Mouse (Mus musculus) left cerebral cortex, postnatal 10 days (tissue): Measurements from ENCODE around the gene Grb7. TPM values are rescaled to one million over a fixed set of nuclear protein-coding genes. Genes with fewer than 3 reads are reported as not detected.
A peak's percentile ranks its signal among the peaks of the same experiment; 100 is the strongest.

ENCODE experiments used
- DNase-seq, 2 experiments: peaks; one replicate each; pipeline ENCODE4 v3.0.0; 2021 to 2022; ENCODE audit warnings: low spot score in 2 of 2, mixed read lengths in 1 of 2; ENCODE audit errors: extremely low spot score in 1 of 2
- intact Hi-C: fragments of 180-260 bp; cut with DNase I; formaldehyde crosslinking; loops from one replicate; pipeline ENCODE4 v1.15.1; 2025
- total RNA-seq, 2 experiments: library from RNA; stranded (reverse); gene quantifications; 2 replicates each; pipeline ENCODE4 v1.2.3; 2021

Gene Grb7
- total RNA-seq, 2 experiments from 2014 or later, result 2.1 to 2.6 TPM

DNA sequence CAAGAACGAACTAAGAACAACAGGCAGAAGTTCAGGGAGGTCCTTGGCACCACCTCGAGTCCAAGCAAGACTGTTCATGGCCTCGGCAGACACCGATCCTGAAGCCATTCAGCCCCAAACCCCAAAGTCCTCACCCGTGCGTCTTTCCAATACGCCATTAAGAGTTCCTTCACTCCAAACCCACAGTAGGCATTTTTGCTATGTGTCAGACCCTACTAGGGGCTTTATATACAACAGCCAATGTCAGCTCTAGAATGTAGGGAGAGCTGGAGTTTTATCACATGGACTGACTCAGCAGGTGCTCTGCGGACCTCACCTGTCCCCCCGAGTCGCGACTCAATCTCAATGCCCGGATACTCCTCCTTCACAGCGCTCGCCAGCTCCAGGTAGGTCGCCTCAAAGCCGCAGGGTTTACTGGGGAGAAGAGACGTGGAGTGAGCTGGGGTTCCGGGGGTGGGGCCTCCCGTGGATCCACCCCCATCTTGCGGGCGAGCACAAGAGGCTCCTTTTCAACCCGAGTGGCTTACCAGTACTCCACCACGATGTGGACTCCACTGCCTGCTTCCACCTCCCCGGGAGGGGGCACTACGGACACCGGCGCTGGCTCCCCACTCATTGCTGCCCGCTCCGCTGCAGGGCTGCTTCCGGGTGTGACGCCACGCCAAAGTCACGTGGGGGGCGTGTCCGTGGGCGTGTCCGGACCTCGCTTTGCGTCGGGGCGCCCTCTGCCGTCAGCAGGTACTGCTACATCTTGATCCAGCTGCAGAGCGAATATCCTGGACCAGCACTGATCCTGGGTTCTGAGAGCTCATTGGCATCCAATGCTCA is 7.6 kb upstream of the Grb7 start, which contains the start of gene Mien1:
Gene Mien1, minus strand, starts transcription at position 661 of the 828 bp plus-strand sequence.
- DNase-seq, result peak; percentile 93 to 96
- intact Hi-C loops, result loop anchor here (5.0 kb wide), 1 partner anchor 91 kb away; the partner anchor contains the start of gene Ppp1r1b

- intact Hi-C loops, result no loop called here
Observed at GRCm38 (mm10) chr11:98443688-98444087, 2.5 kb upstream of the Grb7 start.

DNA sequence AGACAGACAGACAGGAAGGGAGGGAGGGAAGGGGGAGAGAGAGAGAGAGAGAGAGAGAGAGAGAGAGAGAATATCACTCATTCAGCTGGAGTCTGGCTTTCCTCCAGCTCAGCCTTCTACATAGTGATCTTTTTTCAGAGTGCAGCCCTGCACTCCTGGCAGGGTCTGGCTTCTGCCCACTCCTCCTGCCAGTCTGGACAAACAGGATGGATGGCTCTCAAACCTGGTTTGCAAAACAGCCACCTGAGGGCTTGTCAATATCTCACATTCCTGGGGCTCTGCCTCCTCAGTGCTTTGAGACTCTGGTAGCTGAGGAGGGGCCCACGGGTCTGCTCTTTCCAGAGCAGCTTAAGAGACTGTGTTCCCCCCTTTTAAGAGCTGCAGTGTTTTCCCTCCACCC is 956 bp upstream of the Grb7 start:
- no peak for DNase-seq
- intact Hi-C loops, result no loop called here

More at GRCm38 (mm10) chr11:98443688-98444087, 2.5 kb upstream of the Grb7 start:
- no peak for DNase-seq

GRCm38 (mm10) chr11:98445679-98446078 is 515 bp upstream of the Grb7 start:
- DNase-seq, result no peak
- intact Hi-C loops, result no loop called here

GRCm38 (mm10) chr11:98446562-98447474 is 624 bp downstream of the Grb7 start:
- intact Hi-C loops, result no loop called here
- DNase-seq, result no peak

DNA sequence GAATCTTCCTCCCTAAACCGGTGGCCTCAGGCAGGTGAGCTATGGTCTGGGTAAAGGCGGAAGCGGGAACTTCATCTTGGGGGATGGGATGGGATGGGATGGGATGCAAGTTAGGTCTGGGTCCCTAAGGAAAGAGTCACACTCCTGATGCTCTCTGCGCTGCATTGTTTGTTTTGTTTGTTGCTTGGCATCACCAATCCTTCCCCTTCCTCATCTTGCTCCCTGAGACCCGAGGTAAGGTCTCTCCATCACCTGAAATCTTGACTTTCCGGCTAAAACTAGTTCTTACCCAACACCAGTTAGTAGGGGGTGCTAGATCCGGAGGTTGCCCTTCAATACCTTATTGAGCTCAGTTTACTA is 1.3 kb downstream of the Grb7 start:
- intact Hi-C loops, result no loop called here
- no peak for DNase-seq

- DNase-seq, result no peak
- intact Hi-C loops, result no loop called here
Observed at GRCm38 (mm10) chr11:98448191-98448790, 2.1 kb downstream of the Grb7 start.

DNA sequence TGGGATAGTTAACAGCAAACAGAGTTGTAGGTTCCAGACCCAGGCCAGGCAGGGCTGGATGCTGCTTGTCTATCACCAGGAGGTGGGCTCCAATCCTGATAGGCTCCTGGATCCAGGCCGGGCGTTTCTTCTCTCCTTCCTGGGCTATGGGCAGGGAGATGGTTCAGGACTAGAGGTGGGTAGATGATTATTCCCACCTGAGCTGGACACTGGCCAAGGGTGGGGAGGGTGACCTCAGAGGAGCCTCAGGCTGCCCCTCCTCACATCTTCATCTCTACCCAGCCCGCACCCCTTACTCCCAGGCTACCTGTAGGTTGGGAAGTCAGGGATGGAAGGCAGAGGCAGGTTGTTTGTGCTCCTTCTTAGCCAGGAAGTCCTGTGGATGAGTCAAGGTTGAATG is 3.2 kb downstream of the Grb7 start:
- no peak for DNase-seq
- intact Hi-C loops, result no loop called here

DNA sequence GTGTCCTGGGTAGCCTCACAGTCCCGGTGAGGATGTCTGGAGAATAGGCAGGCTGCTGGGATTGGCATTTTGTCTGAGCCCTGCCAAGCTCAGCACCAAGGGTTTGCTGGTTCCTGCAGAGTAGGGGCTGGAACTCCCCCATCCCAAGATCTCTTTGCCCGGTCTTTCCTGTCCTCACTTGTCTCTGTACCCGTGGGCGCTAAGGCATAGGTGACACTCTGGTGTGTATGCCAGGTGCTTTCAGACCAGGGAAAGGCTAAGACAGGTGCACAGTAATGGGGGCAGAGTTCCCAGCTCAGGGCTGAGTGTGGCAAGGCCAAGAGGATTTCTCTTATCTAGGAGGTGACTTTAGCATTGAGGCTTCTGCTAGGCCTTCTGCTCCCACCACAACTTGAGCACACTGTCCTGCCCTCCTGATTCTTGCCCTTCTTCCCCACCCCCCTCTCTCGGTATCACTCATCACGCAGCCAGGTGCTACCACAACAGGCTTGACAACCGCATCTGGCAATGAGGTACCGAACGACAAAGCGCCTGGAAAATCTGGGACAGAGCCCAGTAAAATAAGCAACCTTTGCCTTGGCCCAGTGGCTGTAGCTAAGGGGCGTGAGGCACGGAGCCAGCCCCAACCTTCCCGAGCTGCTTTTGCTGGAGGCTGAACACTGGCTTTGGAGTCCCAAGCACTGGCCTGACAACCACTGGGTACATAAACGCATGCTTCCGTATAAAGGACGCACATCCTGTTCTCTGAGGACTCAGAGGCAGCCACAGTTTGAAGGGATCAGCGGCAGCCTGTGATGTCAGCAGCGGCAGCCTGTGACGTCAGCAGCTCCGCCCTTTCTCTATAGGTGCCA is 4.0 kb downstream of the Grb7 start:
- intact Hi-C loops, result loop anchor here (10.0 kb wide), 1 partner anchor 185 kb away; no protein-coding TSS in a partner anchor

DNA sequence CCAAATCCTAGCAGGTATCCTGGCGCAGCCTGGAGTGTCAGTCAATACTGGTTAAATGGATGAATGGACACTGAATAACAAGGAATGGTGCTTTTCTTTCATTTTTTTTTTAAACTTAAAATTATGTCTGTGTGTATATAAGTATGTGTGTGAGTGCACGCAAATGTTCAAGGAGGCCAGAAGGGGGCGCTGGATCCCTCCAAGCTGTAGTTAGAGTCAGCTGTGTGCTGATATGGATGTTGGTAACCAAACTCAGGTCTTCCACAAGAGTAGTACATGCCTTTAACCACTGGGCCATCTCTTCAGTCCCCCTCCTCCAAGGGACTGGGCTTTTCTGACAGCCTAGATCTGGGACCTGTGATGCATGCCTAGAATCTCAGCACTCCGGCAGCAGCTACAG is 9.3 kb downstream of the Grb7 start:
- intact Hi-C loops, result loop anchor here (5.0 to 10.0 kb wide), 2 partner anchors 113 to 191 kb away; no protein-coding TSS in a partner anchor
- no peak for DNase-seq

More for the DNA sequence above, 4.0 kb downstream of the Grb7 start:
- DNase-seq, result peak in 1 of 2 experiments; percentile 62

DNA sequence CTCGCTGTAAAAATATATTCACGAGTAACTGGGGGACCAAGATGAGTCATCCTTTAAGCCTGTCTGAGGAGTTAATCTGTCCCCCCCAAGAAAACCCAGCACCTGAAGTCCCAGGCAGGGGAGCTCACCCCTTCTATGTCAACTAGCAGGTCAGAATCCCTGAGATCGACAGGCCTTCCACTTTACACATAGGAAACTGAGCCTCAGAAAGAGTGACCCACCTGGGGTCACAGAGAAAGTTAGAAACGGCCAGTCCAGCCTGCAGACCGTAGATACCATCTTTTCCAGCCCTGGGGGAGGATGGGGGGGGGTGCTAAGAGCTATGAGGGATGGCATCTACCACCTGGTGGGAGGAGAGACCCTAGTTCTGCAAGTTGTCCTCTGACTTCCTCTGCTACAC is 10.4 kb downstream of the Grb7 start:
- intact Hi-C loops, result loop anchor here (5.0 to 10.0 kb wide), 2 partner anchors 114 to 192 kb away; no protein-coding TSS in a partner anchor
- no peak for DNase-seq

- intact Hi-C loops, result loop anchor here (5.0 to 10.0 kb wide), 2 partner anchors 115 to 192 kb away; no protein-coding TSS in a partner anchor
- DNase-seq, result no peak
Observed at GRCm38 (mm10) chr11:98456945-98457344, 10.8 kb downstream of the Grb7 start.

GRCm38 (mm10) chr11:98457367-98458120 is 11.3 kb downstream of the Grb7 start:
- intact Hi-C loops, result loop anchor here (5.0 to 10.0 kb wide), 2 partner anchors 115 to 193 kb away; no protein-coding TSS in a partner anchor
- DNase-seq, result peak; percentile 60 to 90

- DNase-seq, result peak in 1 of 2 experiments; percentile 58
- intact Hi-C loops, result loop anchor here (5.0 to 10.0 kb wide), 2 partner anchors 116 to 194 kb away; no protein-coding TSS in a partner anchor
Observed at GRCm38 (mm10) chr11:98458121-98458990, 12.2 kb downstream of the Grb7 start.

- intact Hi-C loops, result loop anchor here (5.0 to 10.0 kb wide), 2 partner anchors 117 to 194 kb away; no protein-coding TSS in a partner anchor
- DNase-seq, result no peak
Observed at GRCm38 (mm10) chr11:98459071-98459741, 13.0 kb downstream of the Grb7 start.

DNA sequence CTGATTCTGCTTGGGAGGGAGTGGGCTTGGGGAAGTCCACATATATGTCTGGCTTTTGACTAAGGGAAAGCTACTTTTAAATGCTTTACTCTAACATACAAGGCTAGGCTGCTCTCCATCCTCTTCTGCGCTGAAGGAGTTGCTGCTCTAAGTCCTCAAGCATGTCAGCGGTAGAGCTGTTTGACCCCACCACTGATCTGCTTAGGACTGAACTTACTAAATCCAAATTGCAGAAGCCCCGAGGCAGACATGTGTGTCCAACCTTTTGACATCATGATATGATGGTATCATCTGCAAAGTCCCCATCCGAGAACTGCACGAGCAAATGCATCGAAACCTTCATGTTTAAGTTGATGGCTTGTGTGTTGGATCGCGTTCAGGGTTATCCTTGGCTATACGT is 13.7 kb downstream of the Grb7 start:
- intact Hi-C loops, result loop anchor here (5.0 to 10.0 kb wide), 2 partner anchors 118 to 195 kb away; no protein-coding TSS in a partner anchor
- no peak for DNase-seq
